Mouse (Mus musculus): ENCODE measurements around the gene Dcdc2c.

DNA sequence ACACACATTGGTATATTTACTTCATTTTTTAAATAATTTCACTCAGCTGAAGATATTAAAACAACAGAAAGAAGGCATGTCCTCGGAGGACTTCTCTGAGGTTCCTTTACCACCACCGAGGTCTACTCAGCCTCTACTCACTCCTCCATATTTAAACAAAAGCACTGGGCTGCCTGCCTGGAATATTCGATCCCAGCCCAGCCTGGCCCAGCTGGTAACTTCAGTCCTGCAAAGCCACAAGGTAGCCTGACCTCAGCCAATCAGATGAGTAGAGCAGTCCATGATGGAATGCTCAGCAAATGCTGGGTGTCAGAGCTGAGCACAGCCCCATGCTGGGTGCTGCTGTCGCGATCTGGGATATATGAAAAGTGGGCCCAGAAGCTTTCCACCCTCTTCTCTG is 115.7 kb downstream of the Dcdc2c start:
- no peak for TF ChIP-seq CTCF (conservative IDR thresholded peaks at IDR 0.05; ENCODE audit: low read length)
- no peak for TF ChIP-seq NANOG (IDR thresholded peaks at IDR 0.05; ENCODE audit: borderline replicate concordance, low read length)
- no peak for TF ChIP-seq POU5F1 (IDR thresholded peaks at IDR 0.05; ENCODE audit: borderline replicate concordance, low read length)

Data from E14TG2a.4 (cell line).